Mouse (Mus musculus) hindbrain, postnatal 0 days (tissue): ENCODE data around the gene Tmf1. TPM values are rescaled to one million over a fixed set of nuclear protein-coding genes. Genes with fewer than 3 reads are reported as not detected.

Experiments used
- ATAC-seq: fragments of 200-750 bp; cut with Nextera tagmentation; 2 replicates; pipeline ENCODE4 v1.8.0; 2017; ENCODE audit warnings: mild to moderate bottlenecking, moderate TSS enrichment, moderate library complexity
- DNase-seq: peaks from one replicate; pipeline ENCODE4 v3.0.0-alpha.2; 2015; ENCODE audit warnings: low spot score
- H3K27ac ChIP-seq: fragments of 300-500 bp; sonication (generic); 2 replicates; pipeline ENCODE4 v1.5.1; 2014; ENCODE audit warnings: mild to moderate bottlenecking
- H3K27me3 ChIP-seq: fragments of 300-500 bp; sonication (generic); 2 replicates; pipeline ENCODE4 v1.6.1; 2014; ENCODE audit warnings: low read length, mixed read lengths; ENCODE audit not compliant: insufficient read depth
- H3K36me3 ChIP-seq: fragments of 300-500 bp; sonication (generic); 2 replicates; pipeline ENCODE4 v1.6.1; 2014; ENCODE audit warnings: low read length, mixed read lengths; ENCODE audit not compliant: insufficient read depth
- H3K4me1 ChIP-seq: fragments of 300-500 bp; sonication (generic); 2 replicates; pipeline ENCODE4 v1.6.1; 2014; ENCODE audit warnings: antibody characterized with exemption, low read length, mixed read lengths; ENCODE audit not compliant: insufficient read depth
- H3K4me2 ChIP-seq: fragments of 300-500 bp; sonication (generic); 2 replicates; pipeline ENCODE4 v1.6.1; 2014; ENCODE audit warnings: low read depth, mild to moderate bottlenecking, low read length, moderate library complexity, mixed read lengths
- H3K4me3 ChIP-seq: fragments of 300-500 bp; sonication (generic); 2 replicates; pipeline ENCODE4 v1.5.1; 2014; ENCODE audit warnings: low read length
- H3K9ac ChIP-seq: fragments of 300-500 bp; sonication (generic); replicated peaks from 2 replicates; pipeline ENCODE4 v1.6.1; 2014; ENCODE audit warnings: mild to moderate bottlenecking, low read length, moderate library complexity, mixed read lengths
- H3K9me3 ChIP-seq: fragments of 300-500 bp; sonication (generic); 2 replicates; pipeline ENCODE4 v1.6.1; 2016; ENCODE audit warnings: low read length, mixed read lengths
- CTCF ChIP-seq: IDR thresholded peaks from 2 replicates; pipeline ENCODE4 v1.5.1; 2016; ENCODE audit warnings: antibody characterized with exemption, control low read depth, low read depth
- WGBS: fragments of 180-500 bp; shearing (Covaris S2); extraction: QIAGEN DNeasy Blood & Tissue Kit; methylation state at CpG from one replicate; pipeline ENCODE4 v1.1.7; 2014; 5-methylcytosine and 5-hydroxymethylcytosine counted together
- polyA plus RNA-seq: library from polyadenylated mRNA; unstranded; fragments of >200 nt; fragmentation: Nextera tagmentation; extraction: Ambion mirVana; gene quantifications from 2 replicates; pipeline ENCODE4 v1.2.1, GENCODE M21; 2015
- total RNA-seq: library from RNA; depleted of rRNA; stranded (reverse); fragments of >200 nt; gene quantifications from 2 replicates; pipeline ENCODE4 v1.2.3, GENCODE M21; 2014; rRNA removed

Tmf1 gene
- total and polyA plus RNA-seq, 2 experiments from 2014 or later: 15.9 to 50.8 TPM

- H3K9ac ChIP-seq: no peak overlapping the region
- TF ChIP-seq CTCF: no peak
- no peak overlapping the region for H3K4me3 ChIP-seq
- H3K9me3 ChIP-seq: no peaks in the 10 kb centered on the region
- DNase-seq: no peak
- H3K4me1 ChIP-seq: no peaks in the 10 kb centered on the region
- ATAC-seq: no peak
- no peaks in the 10 kb centered on the region for H3K36me3 ChIP-seq
- H3K27me3 ChIP-seq: no peaks in the 10 kb centered on the region
- no peak overlapping the region for H3K27ac ChIP-seq
- no peak overlapping the region for H3K4me2 ChIP-seq
- 74% methylated on average over 5 of the region's 5 CpGs for WGBS
These were observed 62.0 kb downstream of the Tmf1 start for GRCm38 (mm10) chr6:97116896-97117295.

DNA sequence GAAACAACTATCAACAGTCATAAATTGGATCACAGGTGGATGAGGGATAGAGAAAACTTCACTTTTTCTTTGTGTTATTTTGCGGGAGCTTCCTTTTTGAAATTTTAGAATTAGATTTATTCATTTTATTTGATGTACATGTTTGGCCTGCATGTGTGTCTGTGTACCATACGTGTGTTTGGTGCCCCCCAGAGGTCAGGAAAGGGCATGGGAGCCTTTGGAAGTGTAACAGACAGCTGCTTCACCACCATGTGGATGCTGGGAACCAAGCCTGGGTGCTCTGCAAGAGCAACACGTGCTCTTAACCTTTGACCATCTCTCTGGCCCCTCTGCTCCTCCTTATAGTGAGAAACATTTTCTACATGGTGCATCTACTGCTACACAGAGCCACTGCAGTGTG, 64.1 kb downstream of the Tmf1 start:
- ATAC-seq (no peak), DNase-seq (no peak)
- H3K36me3 ChIP-seq: no peaks in the 10 kb centered on the region
- H3K4me1 ChIP-seq: no peaks in the 10 kb centered on the region
- no peak overlapping the region for H3K9ac ChIP-seq
- no peak; the same call in 1 of the 2 replicates for TF ChIP-seq CTCF
- 65% methylated on average over 3 of the region's 3 CpGs for WGBS
- H3K27me3 ChIP-seq: no peaks in the 10 kb centered on the region
- H3K27ac ChIP-seq: no peak overlapping the region
- no peak overlapping the region for H3K4me3 ChIP-seq
- H3K4me2 ChIP-seq: no peak overlapping the region
- no peaks in the 10 kb centered on the region for H3K9me3 ChIP-seq

DNA sequence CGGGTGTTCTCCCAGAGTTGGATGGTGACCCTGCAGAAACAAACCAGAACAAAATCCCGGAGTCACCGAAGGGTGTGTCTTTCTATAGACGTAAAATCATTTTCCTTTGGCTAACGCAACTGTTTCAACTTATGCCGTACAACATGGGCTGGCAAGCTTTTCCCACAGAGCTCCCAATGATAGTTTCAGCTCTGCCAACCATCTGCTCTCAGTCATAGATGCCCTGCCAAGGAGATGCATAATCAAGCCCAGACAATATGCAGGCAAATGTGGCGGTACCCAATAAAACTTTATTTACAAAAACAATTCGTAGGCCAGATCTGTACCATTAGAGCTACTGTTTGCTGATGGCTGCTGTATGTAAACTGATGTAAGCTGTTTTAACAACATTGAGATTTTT, 66.7 kb downstream of the Tmf1 start:
- TF ChIP-seq CTCF: no peak
- Histone ChIP-seq H3K4me2 (no peak overlapping the region), H3K9me3 (no peaks in the 10 kb centered on the region), H3K4me1 (no peaks in the 10 kb centered on the region), H3K9ac (no peak overlapping the region), H3K36me3 (no peaks in the 10 kb centered on the region), H3K4me3 (no peak overlapping the region), H3K27ac (no peak overlapping the region), H3K27me3 (no peaks in the 10 kb centered on the region)
- 78% methylated on average over 8 of the region's 8 CpGs for WGBS
- no peak for ATAC-seq
- peak; percentile 7 for DNase-seq

DNA sequence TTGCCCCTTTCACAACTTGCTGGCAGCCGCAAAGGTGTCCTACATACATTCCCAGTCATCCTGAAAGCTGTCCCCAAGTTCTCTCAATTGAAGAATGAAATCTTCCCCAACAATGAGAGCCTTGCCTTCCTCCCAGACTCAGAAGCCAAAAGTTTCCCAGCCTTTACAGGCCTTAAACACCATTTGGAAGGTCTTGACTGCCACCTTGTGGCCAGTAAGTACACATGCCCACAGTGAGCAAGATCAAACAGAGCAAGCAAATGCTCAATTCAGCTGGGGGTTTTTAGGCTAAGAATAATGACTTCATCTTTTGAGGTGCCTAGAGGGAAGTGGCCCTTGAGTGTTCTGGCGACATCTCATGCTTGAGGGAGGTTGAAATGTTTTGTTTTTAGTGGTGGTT, 72.1 kb downstream of the Tmf1 start:
- Histone ChIP-seq H3K27ac (no peak overlapping the region), H3K9me3 (no peaks in the 10 kb centered on the region), H3K4me2 (no peak overlapping the region), H3K27me3 (no peaks in the 10 kb centered on the region), H3K9ac (no peak overlapping the region), H3K4me3 (no peak overlapping the region), H3K36me3 (no peaks in the 10 kb centered on the region), H3K4me1 (no peaks in the 10 kb centered on the region; the same call in 1 of the 2 replicates)
- ATAC-seq: peak; percentile 86
- peak; percentile 94 for TF ChIP-seq CTCF
- 5% methylated on average over 2 of the region's 2 CpGs for WGBS
- DNase-seq: peak; percentile 94

- no peak for DNase-seq
- no peak overlapping the region for H3K4me3 ChIP-seq
- WGBS: 78% methylated on average over 8 of the region's 8 CpGs
These were observed 72.8 kb downstream of the Tmf1 start for GRCm38 (mm10) chr6:97106106-97106505.

GRCm38 (mm10) chr6:97104264-97104852, 74.6 kb downstream of the Tmf1 start:
- H3K4me1 ChIP-seq: no peaks in the 10 kb centered on the region; the same call in 1 of the 2 replicates
- H3K27ac ChIP-seq: no peak overlapping the region
- TF ChIP-seq CTCF: peak; percentile 65
- no peak overlapping the region for H3K4me3 ChIP-seq
- no peak overlapping the region for H3K4me2 ChIP-seq
- H3K36me3 ChIP-seq: no peaks in the 10 kb centered on the region
- H3K9me3 ChIP-seq: no peaks in the 10 kb centered on the region
- H3K27me3 ChIP-seq: peaks cover 3% of the 10 kb centered on the region; the same call in 1 of the 2 replicates
- WGBS: 81% methylated on average over 7 of the region's 7 CpGs
- H3K9ac ChIP-seq: no peak overlapping the region
- ATAC-seq (no peak; the same call in 1 of the 2 replicates), DNase-seq (peak; percentile 14)

More at GRCm38 (mm10) chr6:97106106-97106505, 72.8 kb downstream of the Tmf1 start:
- no peaks in the 10 kb centered on the region; the same call in 1 of the 2 replicates for H3K4me1 ChIP-seq
- no peak overlapping the region for H3K4me2 ChIP-seq
- H3K9me3 ChIP-seq: no peaks in the 10 kb centered on the region
- H3K9ac ChIP-seq: no peak overlapping the region
- H3K27me3 ChIP-seq: no peaks in the 10 kb centered on the region
- no peaks in the 10 kb centered on the region for H3K36me3 ChIP-seq
- TF ChIP-seq CTCF: peak; percentile 34
- no peak for ATAC-seq
- no peak overlapping the region for H3K27ac ChIP-seq

Other genes with a start within 250 kb of the Tmf1 start
- gene Fam19a4, start 118.7 kb downstream of the Tmf1 start, total RNA-seq: 1.8 and 3.1 TPM in 2 replicates
- gene Fam19a4, start 118.7 kb downstream of the Tmf1 start, polyA plus RNA-seq: 3.0 and 3.1 TPM in 2 replicates
- gene Eogt, start 29.9 kb downstream of the Tmf1 start, total RNA-seq: 32.7 and 33.7 TPM in 2 replicates
- gene Eogt, start 29.9 kb downstream of the Tmf1 start, polyA plus RNA-seq: 10.3 and 11.4 TPM in 2 replicates
- gene Uba3, start 26.5 kb upstream of the Tmf1 start, total RNA-seq: 44.2 and 60.3 TPM in 2 replicates
- gene Uba3, start 26.5 kb upstream of the Tmf1 start, polyA plus RNA-seq: 63.4 and 64.4 TPM in 2 replicates
- 88.3 and 97.5 TPM in 2 replicates for gene Arl6ip5, start 31.6 kb upstream of the Tmf1 start, total RNA-seq
- gene Arl6ip5, start 31.6 kb upstream of the Tmf1 start, polyA plus RNA-seq: 117 and 122 TPM in 2 replicates
- gene Lmod3, start 73.6 kb upstream of the Tmf1 start, total RNA-seq: 0.21 TPM in 1 of 2 replicates, not detected in the other
- gene Lmod3, start 73.6 kb upstream of the Tmf1 start, polyA plus RNA-seq: not detected in 2 replicates